Mouse (Mus musculus): ENCODE results near the gene Palb2. TPM values are rescaled to one million over a fixed set of nuclear protein-coding genes. Genes with fewer than 3 reads are reported as not detected.
"Not testable (repeated sequence)": the region's sequence is repeated elsewhere in the genome, so short reads cannot be mapped to it uniquely, and the experiment has no call there.

Palb2 gene
- total RNA-seq, 2 experiments from 2014 or later, result 21.9 to 26.9 TPM

GRCm38 (mm10) chr7:122101014-122101746 lies 31.6 kb downstream of the Palb2 start:
- not testable (repeated sequence) for ATAC-seq (replicated peaks; ENCODE audit: poor library complexity)

GRCm38 (mm10) chr7:122099222-122099621 lies 33.6 kb downstream of the Palb2 start:
- ATAC-seq (replicated peaks; ENCODE audit: poor library complexity), result peak; percentile 79

GRCm38 (mm10) chr7:122098009-122098408 lies 34.8 kb downstream of the Palb2 start:
- no peak for ATAC-seq (replicated peaks; ENCODE audit: poor library complexity)

DNA sequence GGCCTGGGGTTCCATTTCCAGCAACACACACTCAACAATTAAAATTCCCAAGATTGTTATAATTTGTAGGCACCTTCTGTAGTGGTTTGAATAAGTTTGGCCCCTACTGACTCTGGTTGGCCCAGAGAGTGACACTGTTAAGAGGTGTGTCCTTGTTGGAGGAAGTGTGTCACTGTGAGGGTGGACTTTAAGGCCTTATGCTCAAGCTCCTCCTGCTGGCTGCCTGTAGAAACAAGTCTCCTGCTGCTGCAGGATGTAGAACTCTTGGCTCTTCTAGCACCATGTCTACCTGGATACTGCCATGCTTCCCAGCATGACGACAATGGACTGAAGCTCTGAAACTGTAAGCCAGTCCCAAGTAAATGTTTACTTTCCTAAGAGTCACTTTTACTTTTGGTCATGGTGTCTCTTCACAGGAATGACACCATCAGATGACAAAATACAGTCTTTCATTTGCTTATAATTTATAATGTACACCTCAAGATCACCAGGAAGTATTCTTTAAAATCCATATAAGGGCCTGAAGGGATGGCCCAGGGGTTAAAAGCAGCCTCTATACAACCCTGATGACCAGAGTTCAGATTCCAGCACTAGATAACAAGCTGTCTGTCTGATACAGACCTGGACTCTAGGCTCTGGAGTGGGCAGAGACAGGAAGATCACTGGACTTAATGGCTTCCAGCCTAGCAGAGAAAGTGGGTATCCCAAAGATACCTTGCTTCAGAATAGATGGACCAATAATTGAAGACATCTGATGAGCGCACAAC lies 38.0 kb downstream of the Palb2 start:
- ATAC-seq (replicated peaks; ENCODE audit: poor library complexity), result peak; percentile 83

DNA sequence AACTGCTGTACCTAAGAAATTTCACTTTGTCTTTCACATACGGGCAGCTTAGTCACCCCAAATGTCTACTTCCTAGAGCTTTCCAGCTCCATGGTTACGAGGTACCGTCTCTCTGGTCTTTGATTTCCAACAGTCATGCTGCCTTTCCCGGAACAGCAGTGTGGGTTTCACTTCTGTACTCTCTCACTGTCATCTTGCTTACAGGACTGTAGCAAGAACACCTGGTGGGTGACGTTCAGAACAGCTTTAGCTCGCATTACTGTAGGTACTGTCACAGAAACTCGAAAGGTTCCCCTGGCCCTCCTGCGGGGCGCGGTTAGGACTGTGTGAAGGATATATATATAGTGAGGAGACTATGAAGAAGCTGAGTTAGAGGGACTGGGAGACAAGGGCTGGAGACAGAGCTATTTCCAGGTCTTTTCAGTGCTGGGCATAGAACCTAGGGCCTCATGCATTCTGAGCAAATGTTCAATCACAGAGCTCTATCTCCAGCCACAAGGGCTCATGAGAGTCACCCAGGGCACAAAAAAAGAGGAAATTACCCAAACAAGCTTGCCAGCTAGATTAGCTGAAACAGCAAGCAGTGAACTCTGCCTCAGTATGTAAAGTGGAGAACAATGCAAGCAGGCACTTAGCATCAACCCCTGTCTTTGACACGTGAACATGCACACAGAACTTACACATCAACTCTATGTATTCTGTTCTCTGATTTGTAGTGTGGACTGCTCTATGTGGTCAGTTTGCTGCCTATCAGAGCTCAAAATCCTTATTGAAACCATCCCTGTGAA lies 45.4 kb downstream of the Palb2 start:
- 0 out of 2 replicates have a peak, but pooled peaks have one; percentile 9 for ATAC-seq (replicated peaks; ENCODE audit: poor library complexity)

- ATAC-seq (replicated peaks; ENCODE audit: poor library complexity), result no peak
Measured at GRCm38 (mm10) chr7:122081071-122081470, 51.7 kb downstream of the Palb2 start.

- no peak for ATAC-seq (replicated peaks; ENCODE audit: poor library complexity)
Measured at GRCm38 (mm10) chr7:122079798-122080554, 52.8 kb downstream of the Palb2 start.

GRCm38 (mm10) chr7:122074374-122074773 lies 58.4 kb downstream of the Palb2 start:
- peak; percentile 74 for ATAC-seq (replicated peaks; ENCODE audit: poor library complexity)

GRCm38 (mm10) chr7:122067517-122068381 lies 65.0 kb downstream of the Palb2 start:
- 0 out of 2 replicates have a peak, but pooled peaks have one; percentile 8 for ATAC-seq (replicated peaks; ENCODE audit: poor library complexity)

DNA sequence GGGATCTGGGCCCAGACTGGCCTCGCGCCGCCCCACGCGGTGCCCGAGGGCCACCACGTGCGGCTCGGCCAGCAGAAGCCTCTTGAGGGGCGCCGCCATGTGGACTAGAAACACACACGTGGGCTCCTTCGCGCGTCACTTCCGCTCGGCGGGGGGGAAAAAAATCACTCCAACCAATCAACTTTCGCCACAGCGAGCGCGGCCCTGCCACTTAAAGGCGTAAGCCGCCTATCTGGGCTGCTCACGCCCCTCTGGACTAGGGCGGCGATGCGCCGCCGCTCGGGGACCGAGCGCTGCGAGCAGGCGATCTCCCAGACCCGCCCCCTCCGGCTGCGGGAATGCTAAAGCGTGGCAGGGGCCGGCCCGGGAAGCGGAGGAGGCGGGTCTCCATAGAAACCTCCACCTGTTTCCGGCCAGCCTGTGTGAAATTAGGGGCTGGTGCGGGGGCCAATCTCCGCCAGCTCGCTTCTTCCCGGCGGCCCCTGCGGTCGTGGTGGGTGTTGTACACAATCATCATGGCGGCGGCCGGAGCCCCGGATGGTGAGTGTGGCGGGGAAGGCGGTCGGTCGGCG lies 65.8 kb downstream of the Palb2 start, which contains the start of the genes Ubfd1 and Ears2:
Gene Ubfd1 (plus strand): TSS at position 231 of the 572 bp plus-strand sequence.
Gene Ears2 (minus strand): TSS at position 319 of the 572 bp plus-strand sequence.
- ATAC-seq (replicated peaks; ENCODE audit: poor library complexity), result peak; percentile 80

- 0 out of 2 replicates have a peak, but pooled peaks have one; percentile 1 for ATAC-seq (replicated peaks; ENCODE audit: poor library complexity)
Measured at GRCm38 (mm10) chr7:122066102-122066944, 66.5 kb downstream of the Palb2 start.

- ATAC-seq (replicated peaks; ENCODE audit: poor library complexity), result no peak
Measured at GRCm38 (mm10) chr7:122065656-122066055, 67.1 kb downstream of the Palb2 start.

Other genes with a start within 250 kb of the Palb2 start
- 15.1 and 17.9 TPM in 2 replicates for gene Cog7, start 151.3 kb downstream of the Palb2 start, total RNA-seq (2015)
- gene Cog7, start 151.3 kb downstream of the Palb2 start, total RNA-seq (2017), result 16.7 and 19.2 TPM in 2 replicates
- 17.1 and 20.0 TPM in 2 replicates for gene Gga2, start 111.8 kb downstream of the Palb2 start, total RNA-seq (2015)
- 19.7 and 21.4 TPM in 2 replicates for gene Gga2, start 111.8 kb downstream of the Palb2 start, total RNA-seq (2017)
- gene Ubfd1, start 65.8 kb downstream of the Palb2 start, total RNA-seq (2015), result 36.5 and 37.1 TPM in 2 replicates
- 30.7 and 35.9 TPM in 2 replicates for gene Ubfd1, start 65.8 kb downstream of the Palb2 start, total RNA-seq (2017)
- 4.1 and 5.7 TPM in 2 replicates for gene Ears2, start 65.7 kb downstream of the Palb2 start, total RNA-seq (2015)
- 6.6 and 7.7 TPM in 2 replicates for gene Ears2, start 65.7 kb downstream of the Palb2 start, total RNA-seq (2017)
- gene Ndufab1, start 31.1 kb downstream of the Palb2 start, total RNA-seq (2015), result 277 and 282 TPM in 2 replicates
- 77.0 and 77.4 TPM in 2 replicates for gene Ndufab1, start 31.1 kb downstream of the Palb2 start, total RNA-seq (2017)
- 61.3 and 62.8 TPM in 2 replicates for gene Dctn5, start 56 bp upstream of the Palb2 start, total RNA-seq (2015)
- gene Dctn5, start 56 bp upstream of the Palb2 start, total RNA-seq (2017), result 75.4 and 83.6 TPM in 2 replicates
- gene Plk1, start 26.5 kb upstream of the Palb2 start, total RNA-seq (2015), result 47.5 and 49.1 TPM in 2 replicates
- 41.1 and 45.4 TPM in 2 replicates for gene Plk1, start 26.5 kb upstream of the Palb2 start, total RNA-seq (2017)
- not detected in 2 replicates for gene Ern2, start 53.2 kb upstream of the Palb2 start, total RNA-seq (2015)
- not detected in 2 replicates for gene Ern2, start 53.2 kb upstream of the Palb2 start, total RNA-seq (2017)
- gene Chp2, start 86.5 kb upstream of the Palb2 start, total RNA-seq (2015), result not detected in 2 replicates
- gene Chp2, start 86.5 kb upstream of the Palb2 start, total RNA-seq (2017), result not detected in 2 replicates
- gene Prkcb, start 155.8 kb upstream of the Palb2 start, total RNA-seq (2015), result 34.1 and 39.9 TPM in 2 replicates
- 24.8 and 32.6 TPM in 2 replicates for gene Prkcb, start 155.8 kb upstream of the Palb2 start, total RNA-seq (2017)